Mouse (Mus musculus): Measurements from ENCODE around the gene Hectd2. TPM values are rescaled to one million over a fixed set of nuclear protein-coding genes. Genes with fewer than 3 reads are reported as not detected.

The Hectd2 gene
- polyA plus RNA-seq, 1 experiment from 2014 or later = 3.2 TPM

DNA sequence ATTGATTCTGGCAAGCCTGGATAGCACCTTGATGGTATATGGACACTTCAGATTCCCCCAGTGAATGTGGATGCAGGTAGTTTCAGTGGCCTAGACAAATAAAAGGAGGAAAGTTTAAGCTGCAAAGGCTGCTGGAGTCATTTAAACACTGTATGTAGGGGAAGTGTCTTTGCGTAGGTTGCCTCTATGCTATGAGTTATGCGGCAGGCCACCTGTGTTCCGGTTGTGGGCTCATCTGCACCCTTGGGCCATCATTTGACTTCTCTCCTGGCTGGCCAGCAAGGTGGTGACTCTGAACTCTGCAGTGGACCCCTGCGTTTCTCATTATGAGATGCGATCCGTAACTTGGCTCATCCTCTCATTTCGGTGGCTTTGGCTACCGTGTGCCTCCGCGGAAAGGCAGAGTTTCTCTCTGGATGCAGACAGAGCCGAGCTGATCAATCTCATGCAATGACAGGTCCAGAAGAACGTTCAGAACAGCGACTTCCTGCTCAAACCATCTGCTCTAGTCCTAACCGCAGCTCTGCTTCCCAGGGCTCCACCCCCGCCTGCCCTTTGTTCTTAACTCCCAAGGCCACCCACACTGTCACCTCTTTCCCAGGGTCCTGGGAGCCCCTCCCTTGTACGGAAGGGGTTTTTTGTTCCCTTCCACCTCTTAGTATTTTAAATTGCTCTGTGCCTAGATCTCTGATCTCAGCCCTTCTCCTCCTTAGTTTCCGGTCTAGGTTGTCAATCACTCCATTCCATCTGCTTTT is 20.3 kb upstream of the Hectd2 start:
- WGBS = 42% methylated on average over 17 of the region's 17 CpGs
- no peak overlapping the region for H3K27ac ChIP-seq (replicated peaks; ENCODE audit: low read depth, low read length)
- no peaks in the 10 kb centered on the region for H3K9me3 ChIP-seq (replicated peaks; ENCODE audit: control insufficient read depth, low read length)
- ATAC-seq (replicated peaks; ENCODE audit: insufficient number of reproducible peaks, low FRiP score, low TSS enrichment, low read depth) (peak; percentile 26; the same call in 1 of the 2 replicates), DNase-seq (ENCODE audit: low spot score) (peak; percentile 40)
- no peak overlapping the region; the same call in 1 of the 2 replicates for H3K4me2 ChIP-seq (ENCODE audit: low read depth, low read length)
- no peaks in the 10 kb centered on the region for H3K27me3 ChIP-seq (ENCODE audit: control insufficient read depth, insufficient read depth, low read length)
- H3K9ac ChIP-seq (replicated peaks; ENCODE audit: low read length) = no peak overlapping the region
- H3K4me1 ChIP-seq (ENCODE audit: control insufficient read depth, insufficient read depth, low read length) = no peaks in the 10 kb centered on the region
- H3K36me3 ChIP-seq (replicated peaks; ENCODE audit: control insufficient read depth, insufficient read depth, low read depth, low read length) = no peaks in the 10 kb centered on the region
- H3K4me3 ChIP-seq (ENCODE audit: low read depth, low read length) = no peak overlapping the region

DNA sequence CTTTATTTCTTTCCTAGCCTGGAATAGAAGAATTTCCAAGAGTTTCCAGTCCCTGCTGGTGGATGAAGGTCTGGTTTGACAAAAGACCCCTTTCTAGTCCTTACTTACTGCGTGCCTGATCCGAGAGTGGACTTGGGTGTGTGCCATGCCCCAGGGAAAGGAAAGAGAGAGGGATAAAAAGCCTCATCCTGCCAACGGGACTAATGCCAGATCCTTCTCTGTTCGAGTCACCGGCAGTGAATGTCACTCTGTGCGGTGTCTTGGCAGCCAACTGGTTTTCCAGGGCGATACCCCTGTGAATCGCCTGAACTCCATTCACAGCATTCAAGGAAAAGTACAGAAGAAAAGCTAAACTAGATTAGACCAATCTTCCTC is 19.7 kb upstream of the Hectd2 start:
- Histone ChIP-seq H3K36me3 (replicated peaks; ENCODE audit: control insufficient read depth, insufficient read depth, low read depth, low read length) (no peaks in the 10 kb centered on the region), H3K27ac (replicated peaks; ENCODE audit: low read depth, low read length) (no peak overlapping the region), H3K4me3 (ENCODE audit: low read depth, low read length) (no peak overlapping the region), H3K9me3 (replicated peaks; ENCODE audit: control insufficient read depth, low read length) (no peaks in the 10 kb centered on the region), H3K4me2 (ENCODE audit: low read depth, low read length) (no peak overlapping the region; the same call in 1 of the 2 replicates), H3K4me1 (ENCODE audit: control insufficient read depth, insufficient read depth, low read length) (no peaks in the 10 kb centered on the region), H3K27me3 (ENCODE audit: control insufficient read depth, insufficient read depth, low read length) (no peaks in the 10 kb centered on the region), H3K9ac (replicated peaks; ENCODE audit: low read length) (no peak overlapping the region)
- ATAC-seq (replicated peaks; ENCODE audit: insufficient number of reproducible peaks, low FRiP score, low TSS enrichment, low read depth) (no peak), DNase-seq (ENCODE audit: low spot score) (no peak)
- 31% methylated on average over 8 of the region's 8 CpGs for WGBS

- no peak overlapping the region for H3K27ac ChIP-seq (replicated peaks; ENCODE audit: low read depth, low read length)
- no peak for ATAC-seq (replicated peaks; ENCODE audit: insufficient number of reproducible peaks, low FRiP score, low TSS enrichment, low read depth)
These were observed 19.3 kb upstream of the Hectd2 start for GRCm38 (mm10) chr19:36535186-36535585.

GRCm38 (mm10) chr19:36535878-36536277 is 18.6 kb upstream of the Hectd2 start:
- H3K9ac ChIP-seq (replicated peaks; ENCODE audit: low read length) = no peak overlapping the region
- H3K4me2 ChIP-seq (ENCODE audit: low read depth, low read length) = no peak overlapping the region
- no peaks in the 10 kb centered on the region for H3K9me3 ChIP-seq (replicated peaks; ENCODE audit: control insufficient read depth, low read length)
- no peaks in the 10 kb centered on the region for H3K36me3 ChIP-seq (replicated peaks; ENCODE audit: control insufficient read depth, insufficient read depth, low read depth, low read length)
- H3K27me3 ChIP-seq (ENCODE audit: control insufficient read depth, insufficient read depth, low read length) = no peaks in the 10 kb centered on the region
- ATAC-seq (replicated peaks; ENCODE audit: insufficient number of reproducible peaks, low FRiP score, low TSS enrichment, low read depth) (no peak), DNase-seq (ENCODE audit: low spot score) (no peak)
- H3K4me3 ChIP-seq (ENCODE audit: low read depth, low read length) = no peak overlapping the region
- no peak overlapping the region for H3K27ac ChIP-seq (replicated peaks; ENCODE audit: low read depth, low read length)
- H3K4me1 ChIP-seq (ENCODE audit: control insufficient read depth, insufficient read depth, low read length) = no peaks in the 10 kb centered on the region
- 44% methylated on average over 6 of the region's 6 CpGs for WGBS

More at GRCm38 (mm10) chr19:36535186-36535585, 19.3 kb upstream of the Hectd2 start:
- Histone ChIP-seq H3K27me3 (ENCODE audit: control insufficient read depth, insufficient read depth, low read length) (no peaks in the 10 kb centered on the region), H3K4me3 (ENCODE audit: low read depth, low read length) (no peak overlapping the region), H3K4me2 (ENCODE audit: low read depth, low read length) (no peak overlapping the region), H3K9ac (replicated peaks; ENCODE audit: low read length) (no peak overlapping the region), H3K36me3 (replicated peaks; ENCODE audit: control insufficient read depth, insufficient read depth, low read depth, low read length) (no peaks in the 10 kb centered on the region), H3K9me3 (replicated peaks; ENCODE audit: control insufficient read depth, low read length) (no peaks in the 10 kb centered on the region), H3K4me1 (ENCODE audit: control insufficient read depth, insufficient read depth, low read length) (no peaks in the 10 kb centered on the region)
- WGBS = 58% methylated on average over 2 of the region's 2 CpGs
- DNase-seq (ENCODE audit: low spot score) = no peak

- Histone ChIP-seq H3K9ac (replicated peaks; ENCODE audit: low read length) (no peak overlapping the region), H3K36me3 (replicated peaks; ENCODE audit: control insufficient read depth, insufficient read depth, low read depth, low read length) (no peaks in the 10 kb centered on the region), H3K4me1 (ENCODE audit: control insufficient read depth, insufficient read depth, low read length) (no peaks in the 10 kb centered on the region), H3K27me3 (ENCODE audit: control insufficient read depth, insufficient read depth, low read length) (no peaks in the 10 kb centered on the region), H3K4me3 (ENCODE audit: low read depth, low read length) (no peak overlapping the region), H3K4me2 (ENCODE audit: low read depth, low read length) (no peak overlapping the region), H3K27ac (replicated peaks; ENCODE audit: low read depth, low read length) (no peak overlapping the region), H3K9me3 (replicated peaks; ENCODE audit: control insufficient read depth, low read length) (no peaks in the 10 kb centered on the region)
- 91% methylated on average over 11 of the region's 11 CpGs for whole genome bisulfite sequencing
- no peak for ATAC-seq (replicated peaks; ENCODE audit: insufficient number of reproducible peaks, low FRiP score, low TSS enrichment, low read depth)
- no peak for DNase-seq (ENCODE audit: low spot score)
These were observed 17.5 kb upstream of the Hectd2 start for GRCm38 (mm10) chr19:36536929-36537328.

DNA sequence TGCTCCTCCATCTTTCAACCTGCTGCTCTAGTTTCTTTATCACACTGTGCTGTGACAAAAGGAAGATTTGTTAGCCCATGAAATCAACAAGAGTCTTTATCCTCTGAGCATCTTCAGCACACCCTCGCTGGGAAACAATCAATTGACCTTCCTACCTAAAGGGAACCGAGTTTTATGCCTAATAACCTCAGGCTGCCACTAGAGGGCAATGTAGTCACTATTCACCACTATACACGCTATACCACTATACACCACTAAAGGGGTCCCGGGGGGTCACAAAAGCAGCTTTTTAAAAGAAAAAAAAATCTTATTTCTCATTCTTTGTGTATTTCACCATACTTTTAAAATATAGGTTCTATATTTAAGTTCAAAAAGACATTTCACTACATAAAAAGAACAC is 15.9 kb upstream of the Hectd2 start:
- peak; percentile 81 for DNase-seq (ENCODE audit: low spot score)
- Histone ChIP-seq H3K27me3 (ENCODE audit: control insufficient read depth, insufficient read depth, low read length) (no peaks in the 10 kb centered on the region), H3K36me3 (replicated peaks; ENCODE audit: control insufficient read depth, insufficient read depth, low read depth, low read length) (no peaks in the 10 kb centered on the region), H3K4me3 (ENCODE audit: low read depth, low read length) (no peak overlapping the region), H3K4me2 (ENCODE audit: low read depth, low read length) (no peak overlapping the region), H3K4me1 (ENCODE audit: control insufficient read depth, insufficient read depth, low read length) (no peaks in the 10 kb centered on the region), H3K9me3 (replicated peaks; ENCODE audit: control insufficient read depth, low read length) (no peaks in the 10 kb centered on the region), H3K27ac (replicated peaks; ENCODE audit: low read depth, low read length) (no peak overlapping the region), H3K9ac (replicated peaks; ENCODE audit: low read length) (no peak overlapping the region)
- ATAC-seq (replicated peaks; ENCODE audit: insufficient number of reproducible peaks, low FRiP score, low TSS enrichment, low read depth) = no peak; the same call in 1 of the 2 replicates
- 10% methylated on average over 4 of the region's 4 CpGs for WGBS

DNA sequence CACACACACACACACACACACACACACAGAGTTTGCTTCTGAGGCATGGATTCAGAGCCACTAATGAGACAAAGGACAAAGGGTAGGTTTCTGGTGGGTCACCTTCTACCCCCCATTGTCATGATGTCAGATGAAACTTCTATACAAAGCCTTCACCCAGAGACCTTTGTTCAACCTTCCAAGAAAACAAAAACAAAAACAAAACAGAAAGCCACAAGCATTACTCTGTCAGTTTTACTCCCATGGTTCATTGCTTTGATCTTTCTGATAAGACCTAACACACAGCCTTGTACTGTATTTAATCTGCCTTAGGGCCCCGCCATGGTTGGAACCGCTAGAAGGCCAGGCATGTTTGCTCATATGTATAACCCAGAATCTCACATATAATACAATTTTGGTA is 15.1 kb upstream of the Hectd2 start:
- no peaks in the 10 kb centered on the region for H3K27me3 ChIP-seq (ENCODE audit: control insufficient read depth, insufficient read depth, low read length)
- H3K9me3 ChIP-seq (replicated peaks; ENCODE audit: control insufficient read depth, low read length) = no peaks in the 10 kb centered on the region
- no peaks in the 10 kb centered on the region for H3K4me1 ChIP-seq (ENCODE audit: control insufficient read depth, insufficient read depth, low read length)
- no peak for DNase-seq (ENCODE audit: low spot score)
- no peak overlapping the region for H3K4me2 ChIP-seq (ENCODE audit: low read depth, low read length)
- no peak for ATAC-seq (replicated peaks; ENCODE audit: insufficient number of reproducible peaks, low FRiP score, low TSS enrichment, low read depth)
- no peak overlapping the region for H3K27ac ChIP-seq (replicated peaks; ENCODE audit: low read depth, low read length)
- WGBS = 88% methylated on average over 2 of the region's 2 CpGs
- no peak overlapping the region for H3K9ac ChIP-seq (replicated peaks; ENCODE audit: low read length)
- H3K4me3 ChIP-seq (ENCODE audit: low read depth, low read length) = no peak overlapping the region
- H3K36me3 ChIP-seq (replicated peaks; ENCODE audit: control insufficient read depth, insufficient read depth, low read depth, low read length) = no peaks in the 10 kb centered on the region

- DNase-seq (ENCODE audit: low spot score) = no peak
- WGBS = 79% methylated on average over 10 of the region's 10 CpGs
- Histone ChIP-seq H3K27me3 (ENCODE audit: control insufficient read depth, insufficient read depth, low read length) (no peaks in the 10 kb centered on the region), H3K4me1 (ENCODE audit: control insufficient read depth, insufficient read depth, low read length) (no peaks in the 10 kb centered on the region), H3K9ac (replicated peaks; ENCODE audit: low read length) (no peak overlapping the region), H3K4me2 (ENCODE audit: low read depth, low read length) (no peak overlapping the region), H3K4me3 (ENCODE audit: low read depth, low read length) (no peak overlapping the region), H3K27ac (replicated peaks; ENCODE audit: low read depth, low read length) (no peak overlapping the region), H3K36me3 (replicated peaks; ENCODE audit: control insufficient read depth, insufficient read depth, low read depth, low read length) (no peaks in the 10 kb centered on the region), H3K9me3 (replicated peaks; ENCODE audit: control insufficient read depth, low read length) (no peaks in the 10 kb centered on the region)
- no peak for ATAC-seq (replicated peaks; ENCODE audit: insufficient number of reproducible peaks, low FRiP score, low TSS enrichment, low read depth)
These were observed 14.3 kb upstream of the Hectd2 start for GRCm38 (mm10) chr19:36540012-36540606.
